ENCODE assay signal across 13 mouse cellular contexts in the genomic region with DNA sequence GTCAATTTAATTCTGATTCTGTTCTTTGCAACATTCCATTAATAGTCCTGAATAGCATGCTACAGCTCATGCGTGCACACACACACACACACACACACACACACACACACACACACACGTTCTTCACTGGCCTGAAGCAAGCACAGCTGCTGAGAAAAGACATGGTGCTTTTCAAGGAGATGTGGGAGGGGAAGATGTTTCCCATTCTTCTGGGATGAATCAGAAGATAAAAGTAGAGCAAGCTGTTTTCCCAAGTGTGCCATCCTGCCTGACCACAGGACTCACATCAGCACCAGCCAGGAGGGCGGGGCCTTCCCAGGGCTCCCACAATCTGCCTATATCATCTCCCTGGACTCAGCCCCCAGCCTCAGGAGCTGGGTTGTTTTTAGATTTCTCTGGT. TPM values are rescaled to one million over a fixed set of nuclear protein-coding genes. Genes with fewer than 3 reads are reported as not detected.
A peak's percentile ranks its signal among the peaks of the same experiment; 100 is the strongest.
DNase-seq lines count a peak whose midpoint lies in the region; ATAC-seq lines count a peak whose summit lies in the region.
"Had no signal": no experiment of that assay in that cellular context is flagged by ENCODE, and none has a peak within 500 bp of the region (broad histone marks: within the 10 kb centered on the region; RNA-seq: fewer than 3 reads in every experiment).

No protein-coding gene starts in this region.

- DNase-seq in heart, adult 11 months: peak; percentile 95
- DNase-seq in ovary, postnatal 36 days (ENCODE audit: low spot score): peak; percentile 39
- DNase-seq in ovary, postnatal 14 days (ENCODE audit: low spot score): no peak
- DNase-seq in gastrocnemius, adult 18-20 months (ENCODE audit: low spot score): peak; percentile 51
- peak; percentile 56 for DNase-seq in testis, postnatal 10 days (ENCODE audit: low spot score)
- no peak for DNase-seq in spleen, postnatal 14 days (ENCODE audit: low spot score in 2 of 2)
- DNase-seq: layer of hippocampus, adult 9-11 months had no signal

- H3K4me2 ChIP-seq in heart, embryonic 11.5 days: no peak overlapping the region
- H3K4me2 ChIP-seq: limb, embryonic 13.5 days; lung, embryonic 15.5 days; midbrain, embryonic 15.5 days had no signal

- WGBS in heart, embryonic 11.5 days (ENCODE audit: insufficient replicate concordance): 70% methylated on average over 3 of the region's 3 CpGs

- H3K4me1 ChIP-seq in heart, embryonic 11.5 days (ENCODE audit: control insufficient read depth, insufficient read depth, low read length): no peaks in the 10 kb centered on the region
- H3K4me1 ChIP-seq: lung, embryonic 15.5 days; midbrain, embryonic 15.5 days had no signal

- H3K9me3 ChIP-seq in heart, embryonic 11.5 days (replicated peaks; ENCODE audit: control insufficient read depth, low read length): no peaks in the 10 kb centered on the region
- H3K9me3 ChIP-seq: limb, embryonic 13.5 days; lung, embryonic 15.5 days; midbrain, embryonic 15.5 days had no signal

- H3K9ac ChIP-seq in heart, embryonic 11.5 days (ENCODE audit: low read depth, low read length): no peak overlapping the region
- H3K9ac ChIP-seq: limb, embryonic 13.5 days; lung, embryonic 15.5 days; midbrain, embryonic 15.5 days had no signal

- H3K27ac ChIP-seq in heart, embryonic 11.5 days (ENCODE audit: low read depth, low read length): no peak overlapping the region
- H3K27ac ChIP-seq: limb, embryonic 13.5 days; lung, embryonic 15.5 days; midbrain, embryonic 15.5 days had no signal

- H3K4me3 ChIP-seq in heart, embryonic 11.5 days (ENCODE audit: low read depth, low read length): no peak overlapping the region
- H3K4me3 ChIP-seq: erythroblast, embryonic 14.5 days; limb, embryonic 13.5 days; lung, embryonic 15.5 days; midbrain, embryonic 15.5 days had no signal

- no peaks in the 10 kb centered on the region for H3K36me3 ChIP-seq in heart, embryonic 11.5 days (ENCODE audit: control insufficient read depth, insufficient read depth, low read length)
- H3K36me3 ChIP-seq: limb, embryonic 13.5 days; lung, embryonic 15.5 days; midbrain, embryonic 15.5 days had no signal

- H3K27me3 ChIP-seq in heart, embryonic 11.5 days (ENCODE audit: control insufficient read depth, insufficient read depth, low read length): no peaks in the 10 kb centered on the region
- H3K27me3 ChIP-seq: limb, embryonic 13.5 days; lung, embryonic 15.5 days; midbrain, embryonic 15.5 days had no signal

- ATAC-seq in heart, embryonic 11.5 days (replicated peaks; ENCODE audit: insufficient number of reproducible peaks, low FRiP score, low TSS enrichment): no peak
- ATAC-seq in inflammation-experienced regulatory T-cells, adult 6 months: no peak
- ATAC-seq: midbrain, embryonic 15.5 days had no signal

RNA-seq across cellular contexts. Expression of a gene that starts 35.9 kb away (rescaled TPM):
- polyA plus RNA-seq in heart, embryonic 11.5 days (2014; fragmentation: Nextera tagmentation; extraction: Ambion mirVana): 44.7 and 45.8 TPM in 2 replicates
- 1 to 10 TPM; 2.4 to 3.4 TPM for total RNA-seq in gastrocnemius, adult 18-20 months (2021)
- polyA plus RNA-seq in inflammation-experienced regulatory T-cells, adult 6 months (2017; shearing (Covaris generic)): 1 to 10 TPM in 2 of 3 experiments, under 1 TPM in 1; 0.84 to 1.3 (median 1.1) TPM

RNA-seq across cellular contexts. Expression of a gene that starts 41.1 kb away (rescaled TPM):
- 61.6 and 63.8 TPM in 2 replicates for polyA plus RNA-seq in heart, embryonic 11.5 days (2014; fragmentation: Nextera tagmentation; extraction: Ambion mirVana)
- total RNA-seq in gastrocnemius, adult 18-20 months (2021): 10 to 100 TPM in 1 of 2 experiments, 1 to 10 TPM in 1; 8.7 to 10.7 TPM
- 10 to 100 TPM; 29.9 to 99.4 (median 39.3) TPM for polyA plus RNA-seq in inflammation-experienced regulatory T-cells, adult 6 months (2017; shearing (Covaris generic))

Comparison
In these comparisons a context has a peak if more than half of its experiments do, and no peak if none do; other contexts are left out.
1. DNase-seq: peak in heart, adult 11 months (single experiment), ovary, postnatal 36 days (single experiment), gastrocnemius, adult 18-20 months (single experiment) and testis, postnatal 10 days (single experiment); none in ovary, postnatal 14 days (single experiment) and spleen, postnatal 14 days (0 of 2).
2. RNA of a gene that starts 35.9 kb away (polyA plus RNA-seq): 44.7 to 45.8 TPM in heart, embryonic 11.5 days; 0.84 to 1.3 TPM in inflammation-experienced regulatory T-cells, adult 6 months; every median in the first group is over 10 times any median in the second.